Mouse (Mus musculus) liver, postnatal 0 days (tissue): Measurements from ENCODE around the gene Taok3.

Experiments
- CTCF ChIP-seq: sonication (generic); IDR thresholded peaks from 2 replicates; pipeline ENCODE4 v1.5.1; 2016; ENCODE audit warnings: antibody characterized with exemption, low read depth
- EP300 ChIP-seq: IDR thresholded peaks from 2 replicates; pipeline ENCODE4 v1.6.1; 2016; ENCODE audit warnings: antibody characterized with exemption, low read depth, mild to moderate bottlenecking

DNA sequence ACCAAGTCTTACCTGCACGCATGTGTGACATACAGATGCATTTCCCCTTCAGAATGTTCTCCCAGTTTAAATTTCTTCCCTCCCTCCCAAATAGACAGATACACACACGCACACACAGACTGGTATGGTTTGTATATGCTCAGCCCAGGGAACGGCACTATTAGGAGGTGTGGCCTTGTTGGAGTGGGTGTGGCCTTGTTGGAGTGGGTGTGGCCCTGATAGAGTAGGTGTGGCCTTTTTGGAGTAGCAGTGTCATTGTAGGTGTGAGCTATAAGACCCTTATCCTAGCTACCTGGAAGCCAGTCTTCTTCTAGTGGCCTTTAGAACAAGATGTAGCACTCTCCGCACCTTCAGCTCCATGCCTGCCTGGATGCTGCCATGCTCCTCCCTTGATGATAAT lies 3.9 kb downstream of the Taok3 start:
- no peak for TF ChIP-seq CTCF
- no peak for TF ChIP-seq EP300
